Mouse (Mus musculus) C2C12 (cell line): Measurements from ENCODE around the gene Ufsp2.

Experiments
- CTCF ChIP-seq: IDR thresholded peaks from one replicate; pipeline ENCODE4 v1.5.1; 2011; ENCODE audit not compliant: control insufficient read depth, insufficient read depth, insufficient read length
- FOSL1 ChIP-seq: IDR thresholded peaks from one replicate; pipeline ENCODE4 v1.8.0; 2011; ENCODE audit warnings: mild to moderate bottlenecking, low read length; ENCODE audit not compliant: poor library complexity, insufficient read depth, severe bottlenecking
- MAX ChIP-seq: IDR thresholded peaks from one replicate; pipeline ENCODE4 v1.6.1; 2011; ENCODE audit warnings: mild to moderate bottlenecking, control low read depth
- MYOD1 ChIP-seq: IDR thresholded peaks from one replicate; pipeline ENCODE4 v1.6.1; 2011; ENCODE audit warnings: low read depth; ENCODE audit not compliant: control insufficient read depth, insufficient read length
- MYOG ChIP-seq: IDR thresholded peaks from one replicate; pipeline ENCODE4 v1.6.1; 2011; ENCODE audit not compliant: control insufficient read depth, insufficient read length; ENCODE audit errors: extremely low read depth
- USF1 ChIP-seq: IDR thresholded peaks from one replicate; pipeline ENCODE4 v1.6.1; 2011; ENCODE audit warnings: low read depth, mild to moderate bottlenecking, control low read depth, moderate library complexity

DNA sequence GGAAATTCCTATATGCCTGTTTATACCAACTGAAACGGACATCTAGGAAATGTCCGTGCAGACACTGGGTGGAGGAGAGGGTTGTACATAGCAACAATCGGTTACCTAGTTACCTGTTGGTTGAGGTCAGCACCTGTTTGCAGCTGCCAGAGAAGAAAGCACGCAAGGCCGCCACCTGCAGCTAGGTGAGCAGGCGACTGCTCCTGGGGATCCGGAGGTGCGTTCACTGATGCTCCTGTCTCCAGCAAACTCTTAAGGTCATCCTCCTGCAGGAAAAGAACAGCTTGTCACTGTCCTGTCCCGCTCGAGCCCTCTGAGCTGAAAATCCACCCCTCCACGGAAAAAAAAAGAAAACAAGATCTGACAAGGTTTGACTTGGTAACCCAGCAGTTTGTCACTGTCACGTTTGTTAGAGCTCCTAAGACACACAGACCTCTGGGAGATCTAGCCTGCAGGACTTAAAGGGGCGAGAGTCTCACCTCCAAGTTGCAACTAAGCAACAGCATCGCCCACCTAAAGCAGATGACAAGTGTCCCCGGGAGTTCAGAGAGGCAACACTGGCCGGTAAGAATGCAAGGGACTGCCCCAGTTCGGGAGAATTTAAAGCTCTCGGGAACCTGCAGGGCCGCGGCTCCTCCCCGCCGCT is 23.9 kb downstream of the Ufsp2 start, which contains the start of gene Lrp2bp:
- TF ChIP-seq CTCF: no peak
- TF ChIP-seq MYOD1: no peak
- no peak for TF ChIP-seq MYOG
- TF ChIP-seq MAX: no peak
- no peak for TF ChIP-seq USF1
- no peak for TF ChIP-seq FOSL1
